Mouse (Mus musculus): ENCODE measurements around the gene Oxt.

GRCm38 (mm10) chr2:130589157-130589556 is 13.2 kb downstream of the Oxt start:
- TF ChIP-seq CTCF (IDR thresholded peaks at IDR 0.05; ENCODE audit: low read depth, low read length) (no peak), POLR2A (IDR thresholded peaks at IDR 0.05; ENCODE audit: insufficient read depth, low read length) (no peak), EP300 (IDR thresholded peaks at IDR 0.05; ENCODE audit: insufficient read depth, low read depth, low read length) (no peak)
